Mouse (Mus musculus) neural tube, embryonic 12.5 days (tissue): ENCODE results near the gene Olfr99. TPM values are rescaled to one million over a fixed set of nuclear protein-coding genes. Genes with fewer than 3 reads are reported as not detected.
"Not testable (repeated sequence)": the region's sequence is repeated elsewhere in the genome, so short reads cannot be mapped to it uniquely, and the experiment has no call there.

ENCODE experiments used
- ATAC-seq: fragments of 200-750 bp; cut with Nextera tagmentation; 2 replicates; pipeline ENCODE4 v1.8.0; 2017; ENCODE audit warnings: low read depth, mild to moderate bottlenecking, moderate TSS enrichment, moderate library complexity; ENCODE audit not compliant: low FRiP score
- H3K27ac ChIP-seq: fragments of 300-500 bp; sonication (generic); 2 replicates; pipeline ENCODE4 v1.5.1; 2016
- H3K27me3 ChIP-seq: fragments of 300-500 bp; sonication (generic); replicated peaks from 2 replicates; pipeline ENCODE4 v1.6.1; 2016; ENCODE audit warnings: mild to moderate bottlenecking
- H3K36me3 ChIP-seq: fragments of 300-500 bp; sonication (generic); 2 replicates; pipeline ENCODE4 v1.6.1; 2016; ENCODE audit warnings: mild to moderate bottlenecking
- H3K4me1 ChIP-seq: fragments of 300-500 bp; sonication (generic); 2 replicates; pipeline ENCODE4 v1.6.1; 2016
- H3K4me2 ChIP-seq: fragments of 300-500 bp; sonication (generic); replicated peaks from 2 replicates; pipeline ENCODE4 v1.6.1; 2016; ENCODE audit warnings: mild to moderate bottlenecking
- H3K4me3 ChIP-seq: fragments of 300-500 bp; sonication (generic); 2 replicates; pipeline ENCODE4 v1.5.1; 2016
- H3K9ac ChIP-seq: fragments of 300-500 bp; sonication (generic); 2 replicates; pipeline ENCODE4 v1.6.1; 2016; ENCODE audit warnings: mild to moderate bottlenecking
- H3K9me3 ChIP-seq: fragments of 300-500 bp; sonication (generic); 2 replicates; pipeline ENCODE4 v1.6.1; 2016; ENCODE audit warnings: mild to moderate bottlenecking
- WGBS: fragments of 180-500 bp; shearing (Covaris S2); methylation state at CpG from one replicate; pipeline ENCODE4 v1.1.7; 2016; 5-methylcytosine and 5-hydroxymethylcytosine counted together
- polyA plus RNA-seq: library from polyadenylated mRNA; unstranded; fragments of >200 nt; fragmentation: Nextera tagmentation; extraction: Ambion mirVana; gene quantifications from 2 replicates; pipeline ENCODE4 v1.2.1, GENCODE M21; 2016

Olfr99 gene
- polyA plus RNA-seq, 1 experiment from 2014 or later: not detected

DNA sequence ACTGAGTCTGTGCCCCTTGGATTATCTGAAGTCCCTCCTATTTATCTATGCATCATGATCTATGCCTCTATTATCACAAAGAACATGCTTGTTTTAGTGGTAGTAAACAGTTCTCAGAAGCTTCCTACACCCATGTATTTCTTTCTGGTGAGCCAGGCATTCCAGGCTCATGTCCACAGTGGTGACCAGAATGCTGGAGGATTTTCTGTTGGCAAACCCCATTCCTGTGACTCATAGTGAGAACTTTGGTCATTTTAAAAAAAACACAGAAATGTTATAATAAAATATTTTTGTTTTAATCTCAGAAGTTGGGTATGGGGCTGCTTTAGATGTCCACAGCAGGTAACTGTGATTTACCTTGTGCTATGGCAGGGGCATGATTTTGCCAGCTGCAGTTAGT, 33.8 kb downstream of the Olfr99 start:
- Histone ChIP-seq H3K4me2 (no peak overlapping the region), H3K27me3 (no peaks in the 10 kb centered on the region), H3K9me3 (no peaks in the 10 kb centered on the region), H3K27ac (no peak overlapping the region), H3K4me1 (no peaks in the 10 kb centered on the region), H3K36me3 (no peaks in the 10 kb centered on the region), H3K9ac (no peak overlapping the region), H3K4me3 (no peak overlapping the region)
- no peak for ATAC-seq

DNA sequence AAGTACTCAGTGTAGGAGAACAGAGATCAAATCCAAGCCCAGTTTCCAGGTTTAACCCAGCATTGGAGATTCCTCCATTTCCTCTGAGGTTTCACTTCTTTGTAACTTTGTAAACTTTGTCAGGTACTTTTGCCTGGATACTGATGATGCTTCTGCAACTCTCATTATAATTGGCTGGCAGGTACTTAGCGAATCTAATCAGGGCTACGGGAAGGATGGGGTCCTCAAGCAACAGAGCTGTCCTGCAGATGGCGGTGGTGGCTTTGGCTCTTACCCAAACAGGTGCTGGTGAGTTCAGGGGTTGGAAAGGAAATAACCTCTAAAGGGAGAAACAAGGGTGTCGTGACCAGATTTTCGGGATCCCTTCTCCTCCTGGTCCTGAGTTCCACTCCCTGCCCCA, 36.5 kb downstream of the Olfr99 start:
- WGBS: 40% methylated on average over 5 of the region's 5 CpGs
- no peaks in the 10 kb centered on the region for H3K36me3 ChIP-seq
- no peak for ATAC-seq

DNA sequence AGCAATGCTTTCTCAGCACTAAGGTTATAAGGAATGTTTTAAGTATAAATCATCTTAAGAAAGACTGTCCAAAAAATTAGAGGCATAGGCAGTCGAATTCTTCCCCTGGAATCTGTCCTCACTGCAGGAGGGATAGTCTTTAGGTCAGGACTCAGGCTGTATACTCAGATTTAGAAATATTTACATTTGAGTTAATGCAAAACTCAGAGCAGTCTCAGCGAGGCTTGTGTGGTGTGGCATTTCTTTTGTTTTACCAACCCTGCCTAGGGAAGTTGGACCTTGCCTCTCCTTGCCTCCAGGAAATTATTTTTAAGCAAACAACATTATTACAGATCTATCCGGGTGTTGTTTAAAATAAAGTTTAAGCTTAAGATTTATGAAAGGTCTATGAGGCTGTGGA, 41.1 kb downstream of the Olfr99 start:
- Histone ChIP-seq H3K27ac (no peak overlapping the region), H3K4me1 (no peaks in the 10 kb centered on the region), H3K36me3 (no peaks in the 10 kb centered on the region), H3K9ac (no peak overlapping the region), H3K4me2 (no peak overlapping the region), H3K4me3 (no peak overlapping the region), H3K9me3 (no peaks in the 10 kb centered on the region), H3K27me3 (no peaks in the 10 kb centered on the region)
- ATAC-seq: no peak
- WGBS: 58% methylated on average over 3 of the region's 3 CpGs

More for the DNA sequence above, 36.5 kb downstream of the Olfr99 start:
- no peaks in the 10 kb centered on the region for H3K9me3 ChIP-seq
- H3K27ac ChIP-seq: no peak overlapping the region
- no peaks in the 10 kb centered on the region for H3K27me3 ChIP-seq
- H3K9ac ChIP-seq: no peak overlapping the region
- no peak overlapping the region for H3K4me3 ChIP-seq
- H3K4me2 ChIP-seq: no peak overlapping the region
- no peaks in the 10 kb centered on the region for H3K4me1 ChIP-seq

GRCm38 (mm10) chr17:37237230-37237629, 46.0 kb downstream of the Olfr99 start, which contains the start of gene Olfr97:
Gene Olfr97, minus strand, starts transcription at chr17:37237330.
- not testable (repeated sequence) for H3K36me3 ChIP-seq, H3K4me3 ChIP-seq, ATAC-seq, H3K4me2 ChIP-seq, H3K9me3 ChIP-seq, H3K4me1 ChIP-seq, H3K27me3 ChIP-seq, H3K9ac ChIP-seq, H3K27ac ChIP-seq
- WGBS: 91% methylated on average over 2 of the region's 2 CpGs

Other genes starting within 250 kb of the Olfr99 start
- 44.6 and 47.0 TPM in 2 replicates for gene Gabbr1, start 237.5 kb downstream of the Olfr99 start, polyA plus RNA-seq
- gene Olfr90, start 195.0 kb downstream of the Olfr99 start, polyA plus RNA-seq: 0.11 TPM in 1 of 2 replicates, not detected in the other
- not detected in 2 replicates for gene Olfr91, start 185.2 kb downstream of the Olfr99 start, polyA plus RNA-seq
- gene Olfr92, start 163.4 kb downstream of the Olfr99 start, polyA plus RNA-seq: not detected in 2 replicates
- gene Olfr93, start 122.0 kb downstream of the Olfr99 start, polyA plus RNA-seq: not detected in 2 replicates
- not detected in 2 replicates for gene Ubd, start 89.6 kb downstream of the Olfr99 start, polyA plus RNA-seq
- not detected in 2 replicates for gene Olfr94, start 82.5 kb downstream of the Olfr99 start, polyA plus RNA-seq
- gene Olfr95, start 70.3 kb downstream of the Olfr99 start, polyA plus RNA-seq: not detected in 2 replicates
- gene Olfr96, start 63.3 kb downstream of the Olfr99 start, polyA plus RNA-seq: not detected in 2 replicates
- not detected in 2 replicates for gene Olfr97, start 46.1 kb downstream of the Olfr99 start, polyA plus RNA-seq
- not detected in 2 replicates for gene Olfr98, start 19.7 kb downstream of the Olfr99 start, polyA plus RNA-seq
- gene H2-M3, start 13.2 kb downstream of the Olfr99 start, polyA plus RNA-seq: 0.64 and 1.1 TPM in 2 replicates
- not detected in 2 replicates for gene Olfr101, start 20.9 kb upstream of the Olfr99 start, polyA plus RNA-seq
- not detected in 2 replicates for gene Olfr102, start 33.6 kb upstream of the Olfr99 start, polyA plus RNA-seq
- not detected in 2 replicates for gene Olfr103, start 56.2 kb upstream of the Olfr99 start, polyA plus RNA-seq
- gene Olfr104-ps, start 76.1 kb upstream of the Olfr99 start, polyA plus RNA-seq: not detected in 2 replicates
- gene Olfr105-ps, start 95.6 kb upstream of the Olfr99 start, polyA plus RNA-seq: not detected in 2 replicates
- gene Olfr106-ps, start 106.9 kb upstream of the Olfr99 start, polyA plus RNA-seq: not detected in 2 replicates
- not detected in 2 replicates for gene Olfr107, start 115.8 kb upstream of the Olfr99 start, polyA plus RNA-seq
- not detected in 2 replicates for gene Olfr108, start 162.0 kb upstream of the Olfr99 start, polyA plus RNA-seq
- gene Olfr109, start 175.5 kb upstream of the Olfr99 start, polyA plus RNA-seq: not detected in 2 replicates
- not detected in 2 replicates for gene H2-M2, start 200.1 kb upstream of the Olfr99 start, polyA plus RNA-seq
- gene Olfr110, start 209.0 kb upstream of the Olfr99 start, polyA plus RNA-seq: not detected in 2 replicates
- gene Olfr111, start 224.6 kb upstream of the Olfr99 start, polyA plus RNA-seq: not detected in 2 replicates